Mouse (Mus musculus) kidney, adult 2 months (tissue): ENCODE data around the gene Foxn3. TPM values are rescaled to one million over a fixed set of nuclear protein-coding genes. Genes with fewer than 3 reads are reported as not detected.

Source experiments
- DNase-seq: peaks from one replicate; pipeline ENCODE4 v3.0.0; 2021
- H3K27ac ChIP-seq: fragments of 200-500 bp; 2 replicates; pipeline ENCODE4 v1.5.1; 2012; ENCODE audit warnings: low read depth, low read length, control low read depth, inconsistent platforms; ENCODE audit not compliant: insufficient read depth
- H3K27me3 ChIP-seq: fragments of 200-500 bp; replicated peaks from 2 replicates; pipeline ENCODE4 v1.6.1; 2012; ENCODE audit warnings: mild to moderate bottlenecking, moderate library complexity, low read length, inconsistent platforms; ENCODE audit not compliant: control insufficient read depth, insufficient read depth
- H3K36me3 ChIP-seq: fragments of 200-500 bp; 2 replicates; pipeline ENCODE4 v1.6.1; 2012; ENCODE audit warnings: mild to moderate bottlenecking, moderate library complexity, low read length, inconsistent platforms; ENCODE audit not compliant: control insufficient read depth, insufficient read depth
- H3K4me1 ChIP-seq: fragments of 200-500 bp; 2 replicates; pipeline ENCODE4 v1.6.1; 2011; ENCODE audit warnings: low read length; ENCODE audit not compliant: control insufficient read depth, insufficient read depth
- H3K4me3 ChIP-seq: fragments of 200-500 bp; 2 replicates; pipeline ENCODE4 v1.5.1; 2011; ENCODE audit warnings: mild to moderate bottlenecking, low read depth, low read length, control low read depth; ENCODE audit not compliant: insufficient read depth
- CTCF ChIP-seq: fragments of 200-500 bp; conservative IDR thresholded peaks from 2 replicates; pipeline ENCODE4 v1.5.1; 2011; ENCODE audit warnings: low read depth, mild to moderate bottlenecking, control low read depth, low read length, moderate library complexity, mixed read lengths; ENCODE audit not compliant: insufficient read depth, insufficient read length
- POLR2A ChIP-seq: fragments of 200-500 bp; IDR thresholded peaks from one replicate; pipeline ENCODE4 v1.6.1; 2011; ENCODE audit warnings: low read depth, low read length, control low read depth
- WGBS: fragments of 180-500 bp; shearing (Covaris S2); methylation state at CpG from one replicate; pipeline ENCODE4 v1.1.7; 2018; 5-methylcytosine and 5-hydroxymethylcytosine counted together
- polyA plus RNA-seq: library from polyadenylated mRNA; depleted of rRNA; stranded (reverse); fragments of >200 nt; gene quantifications from 2 replicates; pipeline ENCODE4 v1.2.3, GENCODE M21; 2012

The Foxn3 gene
- polyA plus RNA-seq, 1 experiment, result 28.0 TPM

GRCm38 (mm10) chr12:99574299-99574698 is 10.9 kb upstream of the Foxn3 start:
- DNase-seq, result no peak
- 57% methylated on average over 13 of the region's 13 CpGs for WGBS
- no peaks in the 10 kb centered on the region for H3K36me3 ChIP-seq
- H3K27me3 ChIP-seq, result no peaks in the 10 kb centered on the region
- no peaks in the 10 kb centered on the region for H3K4me1 ChIP-seq
- TF ChIP-seq POLR2A, result no peak
- no peak for TF ChIP-seq CTCF
- no peak overlapping the region for H3K27ac ChIP-seq
- H3K4me3 ChIP-seq, result no peak overlapping the region

- Histone ChIP-seq H3K27ac (no peak overlapping the region), H3K4me1 (no peaks in the 10 kb centered on the region), H3K27me3 (no peaks in the 10 kb centered on the region), H3K36me3 (no peaks in the 10 kb centered on the region), H3K4me3 (no peak overlapping the region)
- DNase-seq, result no peak
- WGBS, result 94% methylated on average over 6 of the region's 6 CpGs
- TF ChIP-seq CTCF (no peak), POLR2A (no peak)
Observed at GRCm38 (mm10) chr12:99573036-99573435, 9.7 kb upstream of the Foxn3 start.

- no peaks in the 10 kb centered on the region for H3K36me3 ChIP-seq
- 96% methylated on average over 8 of the region's 8 CpGs for WGBS
- H3K4me3 ChIP-seq, result no peak overlapping the region
- no peaks in the 10 kb centered on the region for H3K27me3 ChIP-seq
- no peaks in the 10 kb centered on the region for H3K4me1 ChIP-seq
- TF ChIP-seq POLR2A (no peak), CTCF (no peak)
- no peak for DNase-seq
- no peak overlapping the region for H3K27ac ChIP-seq
Observed at GRCm38 (mm10) chr12:99571999-99572398, 8.6 kb upstream of the Foxn3 start.

GRCm38 (mm10) chr12:99570197-99570956 is 7.0 kb upstream of the Foxn3 start:
- H3K4me3 ChIP-seq, result no peak overlapping the region
- H3K36me3 ChIP-seq, result no peaks in the 10 kb centered on the region
- WGBS, result 68% methylated on average over 25 of the region's 25 CpGs
- no peak overlapping the region for H3K27ac ChIP-seq
- peak; percentile 67 for DNase-seq
- no peaks in the 10 kb centered on the region for H3K27me3 ChIP-seq
- TF ChIP-seq POLR2A (no peak), CTCF (no peak)
- no peaks in the 10 kb centered on the region for H3K4me1 ChIP-seq

- DNase-seq, result no peak
- Histone ChIP-seq H3K4me1 (peaks cover 7% of the 10 kb centered on the region; the same call in 1 of the 2 replicates), H3K36me3 (no peaks in the 10 kb centered on the region), H3K27ac (no peak overlapping the region), H3K4me3 (no peak overlapping the region), H3K27me3 (no peaks in the 10 kb centered on the region)
- 72% methylated on average over 2 of the region's 2 CpGs for WGBS
- TF ChIP-seq CTCF (no peak), POLR2A (no peak)
Observed at GRCm38 (mm10) chr12:99565606-99566005, 2.2 kb upstream of the Foxn3 start.

- 62% methylated on average over 9 of the region's 9 CpGs for WGBS
- Histone ChIP-seq H3K27me3 (no peaks in the 10 kb centered on the region), H3K4me3 (no peak overlapping the region), H3K36me3 (no peaks in the 10 kb centered on the region), H3K27ac (no peak overlapping the region), H3K4me1 (peaks cover 8% of the 10 kb centered on the region; the same call in 1 of the 2 replicates)
- DNase-seq, result peak; percentile 50
- no peak for TF ChIP-seq POLR2A
- TF ChIP-seq CTCF, result no peak
Observed at GRCm38 (mm10) chr12:99564301-99564910, 1.0 kb upstream of the Foxn3 start.

- Histone ChIP-seq H3K36me3 (no peaks in the 10 kb centered on the region), H3K27ac (no peak overlapping the region), H3K4me1 (peaks cover 21% of the 10 kb centered on the region), H3K27me3 (no peaks in the 10 kb centered on the region), H3K4me3 (peak overlapping the region; percentile 50)
- under 1% methylated on average over 10 of the region's 10 CpGs for WGBS
- peak; percentile 63 for DNase-seq
- TF ChIP-seq POLR2A (no peak), CTCF (no peak)
Observed at GRCm38 (mm10) chr12:99562867-99563189, 554 bp downstream of the Foxn3 start.
